Mouse (Mus musculus) erythroblast, embryonic 14.5 days (primary cell): Measurements from ENCODE around the gene Gm49425. TPM values are rescaled to one million over a fixed set of nuclear protein-coding genes. Genes with fewer than 3 reads are reported as not detected.

ENCODE experiments used
- H3K27me3 ChIP-seq: 2 replicates; pipeline ENCODE4 v1.6.1; 2012; ENCODE audit warnings: inconsistent platforms; ENCODE audit not compliant: control insufficient read depth
- H3K36me3 ChIP-seq: 2 replicates; pipeline ENCODE4 v1.6.1; 2012; ENCODE audit warnings: mild to moderate bottlenecking, inconsistent platforms; ENCODE audit not compliant: control insufficient read depth
- H3K4me1 ChIP-seq: 2 replicates; pipeline ENCODE4 v1.6.1; 2012; ENCODE audit warnings: inconsistent platforms; ENCODE audit not compliant: control insufficient read depth
- H3K4me3 ChIP-seq: replicated peaks from 2 replicates; pipeline ENCODE3; 2012; ENCODE audit warnings: moderate library complexity, mild to moderate bottlenecking, inconsistent platforms
- H3K9me3 ChIP-seq: 2 replicates; pipeline ENCODE4 v1.6.1; 2012; ENCODE audit warnings: low read length, inconsistent platforms, mixed read lengths; ENCODE audit not compliant: control insufficient read depth
- GATA1 ChIP-seq: IDR thresholded peaks from 2 replicates; pipeline ENCODE4 v1.6.1; 2012; ENCODE audit warnings: low read length, inconsistent platforms, mixed read lengths
- TAL1 ChIP-seq: IDR thresholded peaks from 3 replicates; pipeline ENCODE4 v1.6.1; 2012; ENCODE audit warnings: low read length, inconsistent platforms, mixed read lengths
- polyA plus RNA-seq: library from polyadenylated mRNA; stranded (reverse); fragments of >175 nt; gene quantifications from 2 replicates; pipeline ENCODE4 v1.2.3, GENCODE M21; 2012

Gm49425 gene
- polyA plus RNA-seq, 1 experiment, result not detected

DNA sequence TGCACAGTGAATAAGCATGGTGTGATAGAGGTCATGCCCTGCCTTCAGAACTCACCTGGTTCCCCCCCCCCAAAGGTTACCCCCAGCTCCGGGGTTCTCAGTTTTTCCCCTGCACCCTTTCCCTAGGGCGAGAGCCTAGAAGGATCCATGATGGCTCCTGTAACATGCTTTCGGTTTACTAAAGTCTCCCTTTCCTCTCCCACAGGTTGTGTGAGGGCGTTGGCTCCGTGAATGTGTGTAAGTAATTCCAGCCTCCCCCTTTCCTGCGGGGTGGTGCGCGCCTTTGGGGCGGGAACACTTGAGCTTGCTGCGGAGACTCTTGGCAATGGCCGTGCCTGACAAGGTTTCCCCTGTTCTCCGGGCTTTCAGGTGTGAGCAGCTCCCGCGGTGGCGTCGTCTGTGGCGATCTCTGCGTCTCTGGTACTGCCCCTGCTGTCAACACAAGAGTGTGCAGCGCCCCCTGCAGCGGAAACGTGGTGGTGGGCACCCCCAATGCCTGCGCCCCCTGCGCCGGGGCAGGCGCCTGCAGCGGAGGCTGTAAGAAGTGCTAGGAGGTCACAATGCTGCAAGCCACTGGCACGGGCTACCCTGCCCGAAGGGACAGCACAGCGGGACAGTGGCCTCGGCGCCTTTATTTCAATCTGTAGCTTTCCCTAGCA is 37.9 kb downstream of the Gm49425 start:
- H3K36me3 ChIP-seq, result no peaks in the 10 kb centered on the region

DNA sequence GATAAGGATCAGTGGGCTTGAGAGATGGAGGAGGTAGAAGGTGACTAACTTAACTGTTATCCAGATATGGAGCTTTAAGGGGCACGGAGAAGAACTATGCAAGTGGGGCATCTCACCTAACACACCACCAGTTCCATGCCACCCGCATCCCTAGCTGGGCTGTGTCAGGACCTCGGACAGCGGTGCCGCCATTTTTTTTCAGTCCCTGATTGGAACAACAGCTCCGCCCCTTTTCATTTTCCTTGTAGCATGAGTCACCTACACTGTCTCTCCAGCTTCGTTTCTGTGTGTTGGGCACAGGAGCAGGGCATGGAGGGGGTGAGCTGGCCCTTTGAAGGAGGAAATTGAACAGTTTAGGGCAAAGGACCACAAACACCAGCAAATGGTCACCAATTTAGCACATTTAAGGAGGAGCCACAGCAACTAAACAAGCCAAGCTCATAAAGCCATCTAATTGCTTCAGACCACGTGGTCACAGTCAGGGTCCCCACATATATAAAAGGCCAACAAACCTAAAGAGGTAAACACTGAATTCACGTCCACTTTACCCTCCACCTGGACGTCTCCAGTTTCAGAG is 44.0 kb downstream of the Gm49425 start, which contains the start of gene Krt86:
TSS of gene Krt86 (plus strand) at position 527 of the 577 bp plus-strand sequence.
- Histone ChIP-seq H3K36me3 (no peaks in the 10 kb centered on the region), H3K9me3 (no peaks in the 10 kb centered on the region), H3K4me1 (no peaks in the 10 kb centered on the region), H3K27me3 (no peaks in the 10 kb centered on the region), H3K4me3 (no peak within 1 kb of the TSS)
- TF ChIP-seq TAL1, result no peak
- no peak for TF ChIP-seq GATA1

More for the DNA sequence above, 37.9 kb downstream of the Gm49425 start:
- TF ChIP-seq TAL1 (no peak), GATA1 (no peak)
- Histone ChIP-seq H3K27me3 (peaks cover 6% of the 10 kb centered on the region), H3K9me3 (no peaks in the 10 kb centered on the region), H3K4me3 (no peak overlapping the region), H3K4me1 (no peaks in the 10 kb centered on the region)

DNA sequence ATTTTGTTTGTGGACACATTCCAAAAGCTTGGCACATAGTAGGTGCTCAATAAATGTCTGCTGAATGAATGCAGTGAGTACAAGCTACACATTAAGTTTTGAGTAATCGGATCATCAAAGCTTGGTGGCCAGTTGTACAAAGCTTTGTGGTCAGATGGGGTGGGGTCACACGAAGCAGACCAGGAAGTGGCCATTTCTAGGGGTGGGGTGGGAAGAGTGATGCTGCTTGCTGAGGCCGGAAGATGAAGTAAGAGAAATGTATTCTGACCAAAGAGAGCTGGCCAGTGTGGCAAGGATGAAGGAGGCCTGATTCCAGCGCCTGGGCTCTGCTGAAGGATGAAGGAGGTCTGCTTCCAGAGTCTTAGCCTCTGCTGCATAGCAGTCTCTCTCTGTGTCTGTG is 48.0 kb downstream of the Gm49425 start:
- H3K9me3 ChIP-seq, result no peaks in the 10 kb centered on the region
- no peaks in the 10 kb centered on the region for H3K36me3 ChIP-seq
- no peaks in the 10 kb centered on the region for H3K4me1 ChIP-seq
- no peak for TF ChIP-seq GATA1
- no peak for TF ChIP-seq TAL1
- no peaks in the 10 kb centered on the region for H3K27me3 ChIP-seq
- H3K4me3 ChIP-seq, result no peak overlapping the region

Other genes starting within 250 kb of the Gm49425 start
- 2.8 and 3.0 TPM in 2 replicates for gene Atg101, start 233.0 kb downstream of the Gm49425 start, polyA plus RNA-seq
- gene 6030408B16Rik, start 224.0 kb downstream of the Gm49425 start, polyA plus RNA-seq, result not detected in 2 replicates
- gene Krt80, start 147.1 kb downstream of the Gm49425 start, polyA plus RNA-seq, result not detected in 2 replicates
- gene Krt7, start 106.2 kb downstream of the Gm49425 start, polyA plus RNA-seq, result not detected in 2 replicates
- not detected in 2 replicates for gene Krt87, start 78.5 kb downstream of the Gm49425 start, polyA plus RNA-seq
- not detected in 2 replicates for gene Krt88, start 69.5 kb downstream of the Gm49425 start, polyA plus RNA-seq
- not detected in 2 replicates for gene Krt81, start 53.5 kb downstream of the Gm49425 start, polyA plus RNA-seq
- not detected in 2 replicates for gene Krt86, start 43.8 kb downstream of the Gm49425 start, polyA plus RNA-seq
- not detected in 2 replicates for gene Krt83, start 25.7 kb downstream of the Gm49425 start, polyA plus RNA-seq
- gene Krt84, start 15.6 kb upstream of the Gm49425 start, polyA plus RNA-seq, result not detected in 2 replicates
- gene Krt82, start 33.4 kb upstream of the Gm49425 start, polyA plus RNA-seq, result not detected in 2 replicates
- not detected in 2 replicates for gene Krt90, start 45.7 kb upstream of the Gm49425 start, polyA plus RNA-seq
- not detected in 2 replicates for gene Krt75, start 56.6 kb upstream of the Gm49425 start, polyA plus RNA-seq
- gene Gm5414, start 110.9 kb upstream of the Gm49425 start, polyA plus RNA-seq, result not detected in 2 replicates
- not detected in 2 replicates for gene Gm5478, start 130.1 kb upstream of the Gm49425 start, polyA plus RNA-seq
- not detected in 2 replicates for gene Krt6b, start 163.0 kb upstream of the Gm49425 start, polyA plus RNA-seq
- not detected in 2 replicates for gene Krt6a, start 177.0 kb upstream of the Gm49425 start, polyA plus RNA-seq
- gene Krt5, start 195.6 kb upstream of the Gm49425 start, polyA plus RNA-seq, result not detected in 2 replicates
- gene Krt71, start 225.8 kb upstream of the Gm49425 start, polyA plus RNA-seq, result not detected in 2 replicates